Mouse (Mus musculus): ENCODE results near the gene Adamts16. TPM values are rescaled to one million over a fixed set of nuclear protein-coding genes. Genes with fewer than 3 reads are reported as not detected.
"Not testable (repeated sequence)": the region's sequence is repeated elsewhere in the genome, so short reads cannot be mapped to it uniquely, and the experiment has no call there.

The Adamts16 gene
- polyA plus RNA-seq (2016; fragmentation: Nextera tagmentation; extraction: Ambion mirVana): 0.38 TPM in 1 of 2 replicates, not detected in the other

DNA sequence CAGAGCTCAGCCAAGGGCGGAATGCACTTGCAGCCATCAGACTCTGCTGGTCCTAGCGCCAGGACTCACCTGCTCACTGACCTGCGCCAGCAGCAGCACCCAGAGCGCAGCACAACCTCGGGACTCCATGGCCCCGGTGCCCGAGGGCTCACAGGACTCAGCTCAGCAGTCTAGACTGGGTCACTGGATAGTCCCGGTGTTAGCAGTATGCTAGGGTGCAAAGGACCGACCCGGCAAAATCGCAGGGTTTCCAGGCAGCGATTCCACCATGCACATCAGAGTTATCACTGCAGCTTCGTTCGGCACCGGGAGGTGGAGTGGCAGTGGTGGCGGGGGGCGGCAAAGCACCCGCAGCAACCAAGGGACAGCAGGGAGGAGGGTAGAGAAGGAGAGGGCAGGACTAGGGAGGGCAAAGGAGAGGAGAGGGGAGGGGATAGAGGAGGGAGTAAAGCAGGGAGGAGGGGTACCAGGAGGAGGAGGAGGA, at the start of gene Adamts16:
Adamts16 (minus strand) TSS at position 391 of the 484 bp plus-strand sequence.
- 6% methylated on average over 18 of the region's 18 CpGs for WGBS
- no peak within 1 kb of the TSS for H3K27ac ChIP-seq

DNA sequence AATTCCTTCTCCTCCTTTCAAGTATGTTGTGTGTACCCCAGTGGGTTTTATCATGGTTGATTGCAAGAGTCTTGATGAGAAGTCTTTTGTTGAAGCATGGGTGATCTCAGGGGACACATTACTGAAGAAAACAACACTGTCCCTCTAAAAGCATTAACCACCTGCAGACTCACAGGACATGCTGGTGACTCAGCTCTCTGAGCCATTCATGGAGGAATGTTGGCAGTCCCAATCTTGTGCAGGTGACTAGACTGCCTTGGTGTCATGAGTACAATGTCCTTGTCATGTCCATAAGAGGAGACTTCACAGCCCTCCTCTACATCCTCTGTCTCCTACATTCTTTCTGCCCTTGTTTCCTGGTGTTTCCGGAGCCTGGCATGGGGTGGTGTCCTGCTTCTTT, 45.5 kb upstream of the Adamts16 start:
- Histone ChIP-seq H3K4me3 (no peak overlapping the region), H3K4me1 (peaks cover 21% of the 10 kb centered on the region), H3K27me3 (ENCODE audit: insufficient read depth, poor library complexity, severe bottlenecking) (no peaks in the 10 kb centered on the region), H3K9me3 (no peaks in the 10 kb centered on the region), H3K36me3 (no peaks in the 10 kb centered on the region), H3K27ac (no peak overlapping the region)
- no peak for DNase-seq (ENCODE audit: low spot score)
- 80% methylated on average over 1 of the region's 1 CpGs for WGBS

More for the DNA sequence above, at the start of gene Adamts16:
- Histone ChIP-seq H3K4me1 (peaks cover 7% of the 10 kb centered on the region), H3K4me3 (peak within 1 kb of the TSS; percentile 53), H3K9me3 (no peaks in the 10 kb centered on the region), H3K36me3 (no peaks in the 10 kb centered on the region), H3K27me3 (ENCODE audit: insufficient read depth, poor library complexity, severe bottlenecking) (peaks cover 41% of the 10 kb centered on the region)
- peak; percentile 73 for DNase-seq (ENCODE audit: low spot score)

DNA sequence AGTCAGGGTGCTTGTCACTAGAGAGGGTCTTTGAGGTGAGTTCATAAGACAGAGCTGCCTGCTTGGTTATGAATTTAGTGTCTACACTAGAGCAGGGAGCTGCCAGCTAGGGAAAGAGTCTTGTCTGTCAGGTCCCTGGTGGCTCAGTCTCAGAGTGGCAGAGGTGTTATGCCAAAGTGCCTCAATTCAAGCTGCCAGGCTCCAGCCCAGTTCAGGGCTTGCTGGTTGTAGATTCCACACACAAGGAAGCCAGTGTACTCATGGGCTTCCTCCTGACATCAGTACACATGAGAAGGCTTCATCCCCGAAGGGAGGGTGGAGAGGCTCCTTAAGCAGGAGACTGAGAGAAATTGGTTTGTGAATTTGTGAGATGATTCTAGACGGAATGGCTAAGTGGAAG, 43.4 kb upstream of the Adamts16 start:
- Histone ChIP-seq H3K27me3 (ENCODE audit: insufficient read depth, poor library complexity, severe bottlenecking) (no peaks in the 10 kb centered on the region), H3K4me3 (no peak overlapping the region), H3K9me3 (no peaks in the 10 kb centered on the region), H3K36me3 (no peaks in the 10 kb centered on the region), H3K27ac (peak overlapping the region; percentile 83), H3K4me1 (peaks cover 21% of the 10 kb centered on the region)
- no peak for DNase-seq (ENCODE audit: low spot score)
- WGBS: 88% methylated on average over 2 of the region's 2 CpGs

DNA sequence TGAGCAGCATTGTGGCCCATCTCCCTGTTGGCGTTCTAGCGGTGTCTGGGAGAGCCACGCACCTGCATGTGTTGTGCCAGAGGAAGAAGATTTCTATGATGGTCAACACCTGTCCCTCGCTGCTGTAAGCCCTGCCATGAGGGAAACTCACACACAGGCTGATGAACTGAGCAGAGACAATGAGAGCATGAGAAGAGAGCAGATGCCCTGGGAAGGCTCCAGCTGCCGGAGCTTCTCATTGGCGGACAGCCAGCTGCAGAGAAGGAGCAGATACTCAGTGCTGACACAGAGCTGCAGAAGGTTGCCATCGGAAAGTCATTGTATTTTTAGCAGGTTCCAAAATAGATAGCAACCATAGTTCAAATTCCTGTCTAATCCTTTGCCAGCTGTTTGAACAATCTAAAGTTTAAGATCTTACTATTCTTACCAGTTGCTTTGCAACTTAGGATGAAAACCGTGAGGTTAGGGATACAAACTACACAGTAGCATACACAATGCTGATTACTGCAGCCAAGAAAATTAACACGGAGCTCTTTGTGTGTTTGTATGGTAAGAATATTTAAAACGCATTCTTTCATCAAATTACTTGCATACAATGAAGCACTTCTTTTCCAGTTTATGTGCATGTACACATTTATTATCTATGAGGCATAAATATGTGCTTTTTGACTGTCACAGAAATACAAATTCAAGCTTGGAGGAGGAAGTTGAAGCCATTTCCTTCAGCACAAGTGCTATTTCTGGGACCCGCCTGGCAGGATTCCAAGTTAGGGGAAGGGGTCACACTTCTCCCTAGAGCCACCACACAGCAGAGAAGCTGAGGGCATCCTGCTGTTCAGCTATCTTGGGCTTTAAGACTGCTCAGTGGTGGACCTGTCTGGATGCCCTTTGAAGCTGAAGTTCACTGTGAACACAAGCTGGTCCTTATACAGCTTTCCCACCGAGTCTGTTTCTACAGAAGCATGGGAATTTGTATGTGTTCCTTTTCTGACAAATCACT, 42.6 kb upstream of the Adamts16 start:
- H3K36me3 ChIP-seq: no peaks in the 10 kb centered on the region
- H3K4me1 ChIP-seq: peaks cover 21% of the 10 kb centered on the region
- peak overlapping the region; percentile 83 for H3K27ac ChIP-seq
- DNase-seq (ENCODE audit: low spot score): peak; percentile 80
- H3K27me3 ChIP-seq (ENCODE audit: insufficient read depth, poor library complexity, severe bottlenecking): no peaks in the 10 kb centered on the region
- H3K9me3 ChIP-seq: no peaks in the 10 kb centered on the region
- peak overlapping the region; percentile 8; the same call in 1 of the 2 replicates for H3K4me3 ChIP-seq
- WGBS: 48% methylated on average over 12 of the region's 12 CpGs

DNA sequence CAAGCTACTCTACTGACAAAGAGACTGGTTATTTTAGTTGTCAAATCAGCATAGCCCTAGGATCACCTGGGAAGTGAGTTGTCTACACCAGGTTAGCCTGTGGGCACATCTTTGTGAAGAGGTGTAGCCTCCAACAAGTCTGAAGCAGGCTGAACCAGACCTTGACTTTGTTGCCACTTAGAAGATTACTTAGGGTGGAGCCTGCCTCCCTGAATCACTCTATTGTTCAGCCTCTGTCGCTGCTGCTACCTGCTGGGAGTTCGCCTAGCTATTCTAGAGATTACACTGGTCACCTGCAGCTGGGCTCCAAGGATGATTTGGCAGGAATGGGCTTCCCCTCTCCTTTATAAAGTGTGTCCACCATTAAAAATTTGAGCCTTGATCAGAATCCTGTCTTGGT, 38.4 kb upstream of the Adamts16 start:
- 45% methylated on average over 2 of the region's 2 CpGs for WGBS
- not testable (repeated sequence) for H3K4me3 ChIP-seq; H3K9me3 ChIP-seq; H3K36me3 ChIP-seq; H3K27me3 ChIP-seq (ENCODE audit: insufficient read depth, poor library complexity, severe bottlenecking); DNase-seq (ENCODE audit: low spot score); H3K27ac ChIP-seq
- peaks cover 24% of the 10 kb centered on the region for H3K4me1 ChIP-seq

DNA sequence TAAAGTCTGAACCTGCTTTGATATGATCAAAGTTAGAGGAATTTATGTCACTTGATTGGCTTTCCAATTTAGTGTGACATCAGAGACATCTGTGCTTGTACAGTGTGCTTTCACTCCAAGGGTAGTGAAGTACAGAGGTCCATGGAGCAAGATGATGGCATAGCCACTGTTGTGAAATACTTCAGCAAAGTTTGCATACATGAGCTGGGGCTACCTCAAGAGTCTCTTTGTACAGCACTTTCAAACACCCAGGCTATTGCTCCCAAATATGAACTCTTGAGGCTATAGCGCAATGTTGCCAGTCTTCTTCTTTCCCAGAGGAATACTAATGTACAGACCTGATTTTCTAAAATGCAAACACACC, 35.9 kb upstream of the Adamts16 start:
- peaks cover 6% of the 10 kb centered on the region; the same call in 1 of the 2 replicates for H3K4me1 ChIP-seq
- H3K9me3 ChIP-seq: no peaks in the 10 kb centered on the region
- no peak overlapping the region for H3K4me3 ChIP-seq
- H3K27me3 ChIP-seq (ENCODE audit: insufficient read depth, poor library complexity, severe bottlenecking): no peaks in the 10 kb centered on the region
- no peaks in the 10 kb centered on the region for H3K36me3 ChIP-seq
- H3K27ac ChIP-seq: no peak overlapping the region
- DNase-seq (ENCODE audit: low spot score): no peak
- WGBS: 91% methylated on average over 1 of the region's 1 CpGs

DNA sequence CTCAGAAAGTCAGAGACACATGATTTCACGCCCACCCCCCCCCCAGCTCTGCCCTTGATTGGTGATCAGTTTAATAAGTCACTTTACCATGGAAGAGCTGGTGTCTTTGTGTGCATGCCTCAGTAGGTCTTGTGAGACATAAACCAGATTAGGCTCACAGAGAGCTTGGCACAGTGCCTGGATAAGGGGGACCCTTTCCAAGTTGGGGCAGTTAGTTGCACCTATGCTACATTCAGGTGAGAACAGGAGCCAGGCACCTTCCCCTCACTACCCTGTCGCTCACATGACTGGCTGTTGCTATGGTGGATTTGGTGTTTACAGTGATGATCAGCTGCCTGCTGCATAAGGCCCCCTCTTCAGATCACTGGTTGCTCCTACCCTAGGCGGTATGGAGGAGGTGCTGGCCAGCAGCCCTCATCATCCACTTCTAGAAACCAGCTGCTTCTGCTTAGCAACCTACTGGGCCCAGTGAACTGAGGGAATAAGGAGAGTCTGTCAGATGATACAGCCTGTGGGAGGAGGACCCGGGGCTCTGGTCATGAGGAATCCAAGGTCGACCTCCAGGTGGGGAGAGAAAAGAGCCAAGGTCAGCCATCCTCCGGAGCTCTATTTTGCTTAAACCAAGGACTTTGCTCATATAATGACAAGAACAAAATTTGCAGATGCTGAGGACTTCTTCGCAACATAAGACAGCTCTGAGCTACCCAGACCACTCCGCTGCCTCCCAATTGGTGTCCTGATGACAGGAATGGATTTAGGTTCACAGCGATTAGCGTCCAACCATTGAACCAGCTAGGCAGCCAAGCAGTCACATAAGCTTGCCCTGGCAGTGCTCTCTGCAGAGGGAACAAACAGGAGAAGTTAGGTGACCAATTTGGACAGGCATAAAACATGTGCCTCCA, 35.3 kb upstream of the Adamts16 start:
- WGBS: 77% methylated on average over 10 of the region's 10 CpGs
- DNase-seq (ENCODE audit: low spot score): no peak

DNA sequence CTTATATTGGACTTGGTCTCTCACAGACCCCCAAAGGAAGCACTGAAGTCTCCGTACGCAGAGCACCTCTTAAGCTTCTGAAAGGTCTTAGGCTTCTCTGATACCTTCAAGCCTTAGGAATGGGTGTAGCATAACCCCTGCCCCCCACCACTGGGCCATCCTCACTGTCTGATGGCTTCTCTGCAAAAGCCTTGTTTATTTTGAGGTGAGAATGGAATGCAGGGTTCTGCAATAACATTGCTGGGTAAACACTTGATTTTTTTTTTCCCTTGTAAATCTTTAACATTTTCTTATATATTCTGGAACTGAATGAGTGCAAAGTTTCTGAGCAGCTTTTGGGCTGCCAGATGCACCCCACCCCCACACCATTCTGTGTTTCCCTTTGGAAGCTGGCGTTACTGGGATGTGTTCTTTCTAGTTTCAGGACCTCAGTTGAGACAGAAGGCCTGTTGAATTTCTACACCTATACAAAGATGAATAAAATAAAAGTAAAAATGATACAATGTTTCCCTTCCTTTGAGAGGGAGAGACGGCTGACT, 33.9 kb upstream of the Adamts16 start:
- no peaks in the 10 kb centered on the region for H3K27me3 ChIP-seq (ENCODE audit: insufficient read depth, poor library complexity, severe bottlenecking)
- H3K4me1 ChIP-seq: 0 out of 2 replicates have a peak, but pooled peaks cover 6% of the 10 kb centered on the region
- H3K4me3 ChIP-seq: no peak overlapping the region
- no peaks in the 10 kb centered on the region for H3K9me3 ChIP-seq
- no peak overlapping the region for H3K27ac ChIP-seq
- 78% methylated on average over 4 of the region's 4 CpGs for WGBS
- no peak for DNase-seq (ENCODE audit: low spot score)
- no peaks in the 10 kb centered on the region for H3K36me3 ChIP-seq

More for the DNA sequence above, 35.3 kb upstream of the Adamts16 start:
- Histone ChIP-seq H3K4me1 (0 out of 2 replicates have a peak, but pooled peaks cover 6% of the 10 kb centered on the region), H3K4me3 (no peak overlapping the region), H3K27ac (no peak overlapping the region; the same call in 1 of the 2 replicates), H3K36me3 (no peaks in the 10 kb centered on the region), H3K27me3 (ENCODE audit: insufficient read depth, poor library complexity, severe bottlenecking) (no peaks in the 10 kb centered on the region), H3K9me3 (no peaks in the 10 kb centered on the region)

DNA sequence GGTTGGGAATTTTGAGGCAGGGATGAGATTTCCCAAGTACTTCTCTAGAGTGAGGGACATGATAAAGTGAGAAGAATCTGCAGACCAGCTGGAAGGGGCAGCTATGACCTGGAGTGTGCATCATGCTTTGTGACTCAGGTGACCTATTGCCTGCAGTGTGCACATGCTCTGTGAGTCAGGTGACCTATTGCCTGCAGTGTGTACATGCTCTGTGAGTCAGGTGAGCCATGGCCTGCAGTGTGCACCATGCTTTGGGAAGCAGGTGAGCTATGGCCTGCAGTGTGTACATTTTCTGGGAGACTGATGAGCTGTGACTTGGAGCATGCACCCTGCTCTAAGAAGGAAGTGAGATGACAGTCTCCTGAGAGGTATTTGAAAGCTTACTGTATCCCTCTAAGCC, 33.1 kb upstream of the Adamts16 start:
- Histone ChIP-seq H3K4me3 (no peak overlapping the region), H3K4me1 (0 out of 2 replicates have a peak, but pooled peaks cover 6% of the 10 kb centered on the region), H3K36me3 (no peaks in the 10 kb centered on the region), H3K27ac (no peak overlapping the region), H3K27me3 (ENCODE audit: insufficient read depth, poor library complexity, severe bottlenecking) (no peaks in the 10 kb centered on the region), H3K9me3 (no peaks in the 10 kb centered on the region)
- DNase-seq (ENCODE audit: low spot score): no peak

DNA sequence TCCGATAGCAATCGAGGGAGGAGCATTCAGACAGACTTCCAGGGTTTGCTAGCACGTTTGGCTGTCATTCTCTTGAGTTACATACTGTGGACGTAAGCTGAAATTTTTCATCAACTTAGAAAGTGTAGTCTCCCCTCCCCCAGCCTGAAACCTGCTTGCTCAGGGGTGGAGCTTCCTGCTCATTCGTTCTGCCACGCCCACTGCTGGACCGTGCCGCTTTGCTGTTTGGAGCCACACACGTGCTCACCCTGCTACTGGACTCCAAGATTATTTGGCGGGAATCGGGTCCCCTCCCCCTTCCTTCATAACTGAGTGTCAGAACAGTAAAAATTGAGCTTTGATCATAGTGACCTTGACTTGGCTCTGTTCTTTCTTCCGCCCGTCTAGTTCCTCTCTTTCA, 32.2 kb upstream of the Adamts16 start:
- H3K36me3 ChIP-seq; H3K4me1 ChIP-seq; DNase-seq (ENCODE audit: low spot score); H3K27me3 ChIP-seq (ENCODE audit: insufficient read depth, poor library complexity, severe bottlenecking); H3K4me3 ChIP-seq; H3K9me3 ChIP-seq; H3K27ac ChIP-seq: not testable (repeated sequence)
- WGBS: 71% methylated on average over 13 of the region's 13 CpGs

DNA sequence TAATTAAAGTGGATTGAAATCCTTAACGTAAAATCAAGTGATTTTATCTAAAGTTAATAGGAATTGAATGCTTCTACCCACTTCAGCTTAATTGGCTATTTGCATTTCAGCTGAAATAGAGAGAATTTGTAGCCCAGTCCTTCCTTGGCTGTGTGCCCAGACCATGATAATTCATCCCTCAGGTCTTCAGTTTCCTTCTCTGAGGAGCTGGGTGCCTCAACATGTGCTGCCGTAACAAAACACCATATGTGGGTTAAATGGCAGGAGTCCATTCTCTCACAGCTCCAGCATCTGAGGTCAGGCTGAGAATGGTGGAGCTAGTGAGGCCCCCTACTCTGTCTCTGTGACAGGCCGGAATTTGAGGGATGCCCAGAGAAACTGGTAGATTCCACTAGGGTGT, 29.4 kb upstream of the Adamts16 start:
- Histone ChIP-seq H3K9me3 (no peaks in the 10 kb centered on the region), H3K36me3 (no peaks in the 10 kb centered on the region), H3K27me3 (ENCODE audit: insufficient read depth, poor library complexity, severe bottlenecking) (no peaks in the 10 kb centered on the region), H3K27ac (no peak overlapping the region), H3K4me1 (no peaks in the 10 kb centered on the region), H3K4me3 (no peak overlapping the region)
- no peak for DNase-seq (ENCODE audit: low spot score)
- 81% methylated on average over 3 of the region's 3 CpGs for whole genome bisulfite sequencing

DNA sequence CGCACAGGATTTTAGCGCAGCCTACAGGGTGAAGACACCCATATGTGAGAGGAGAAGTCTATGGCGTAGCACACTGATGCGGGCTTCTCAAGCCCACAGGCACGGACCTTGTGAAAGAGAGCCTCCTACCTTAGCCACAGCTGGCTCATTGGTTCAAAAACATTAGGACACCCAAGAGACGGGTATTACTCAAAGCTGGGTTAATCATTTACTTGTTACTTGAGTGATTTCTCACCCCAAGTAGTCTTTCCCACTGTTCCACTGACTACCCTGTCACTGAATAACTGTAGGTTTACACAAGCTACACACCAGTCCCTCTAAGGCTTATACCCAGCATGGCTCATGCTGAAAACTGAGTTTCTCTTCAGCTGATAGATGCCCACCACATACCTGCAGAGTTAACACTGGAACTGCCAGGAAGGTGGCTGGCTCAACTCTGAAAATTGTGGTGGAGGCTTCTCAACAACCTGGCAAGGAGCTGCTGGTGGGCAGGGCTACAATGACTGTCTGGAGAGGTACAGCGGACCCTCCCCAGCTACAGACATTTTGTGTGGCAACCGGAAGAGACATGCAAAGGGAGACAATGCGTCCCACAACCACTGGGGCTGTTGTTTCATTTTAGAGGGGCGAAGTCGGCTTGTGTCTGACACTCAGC, 25.5 kb upstream of the Adamts16 start:
- H3K9me3 ChIP-seq: no peaks in the 10 kb centered on the region
- H3K4me3 ChIP-seq: no peak overlapping the region
- no peak overlapping the region for H3K27ac ChIP-seq
- no peaks in the 10 kb centered on the region for H3K27me3 ChIP-seq (ENCODE audit: insufficient read depth, poor library complexity, severe bottlenecking)
- peak; percentile 63 for DNase-seq (ENCODE audit: low spot score)
- WGBS: 89% methylated on average over 11 of the region's 11 CpGs
- H3K36me3 ChIP-seq: no peaks in the 10 kb centered on the region
- no peaks in the 10 kb centered on the region for H3K4me1 ChIP-seq

All from heart, embryonic 10.5 days (tissue).